Mouse (Mus musculus) liver, adult 2 months (tissue): Measurements from ENCODE around the gene Galns.

Source experiments
- CTCF ChIP-seq: fragments of 200-500 bp; IDR thresholded peaks from 2 replicates; pipeline ENCODE4 v1.5.1; 2011; ENCODE audit warnings: low read depth, low read length, control low read depth
- POLR2A ChIP-seq: fragments of 200-500 bp; IDR thresholded peaks from 2 replicates; pipeline ENCODE4 v1.6.1; 2011; ENCODE audit warnings: low read length, control low read depth; ENCODE audit not compliant: insufficient read depth; ENCODE audit errors: extremely low read depth

- TF ChIP-seq POLR2A = no peak
- TF ChIP-seq CTCF = no peak
Measured at GRCm38 (mm10) chr8:122575735-122576647, 35.3 kb downstream of the Galns start.
